Mouse (Mus musculus): ENCODE measurements around the gene Ppm1g. TPM values are rescaled to one million over a fixed set of nuclear protein-coding genes. Genes with fewer than 3 reads are reported as not detected.

The Ppm1g gene
- polyA plus RNA-seq, 1 experiment from 2014 or later, result 76.6 TPM

GRCm38 (mm10) chr5:31201042-31201741, 19.3 kb downstream of the Ppm1g start:
- WGBS (ENCODE audit: missing documents), result 5% methylated on average over 13 of the region's 13 CpGs

GRCm38 (mm10) chr5:31200327-31200768, 20.1 kb downstream of the Ppm1g start:
- Histone ChIP-seq H3K36me3 (ENCODE audit: inconsistent target) (peaks cover 49% of the 10 kb centered on the region), H3K27ac (0 out of 2 replicates have a peak overlapping the region, but pooled peaks have one; percentile 90), H3K4me3 (ENCODE audit: inconsistent target) (no peak overlapping the region), H3K79me2 (ENCODE audit: inconsistent target) (peaks cover 57% of the 10 kb centered on the region)
- WGBS (ENCODE audit: missing documents), result 92% methylated on average over 27 of the region's 27 CpGs

More at GRCm38 (mm10) chr5:31201042-31201741, 19.3 kb downstream of the Ppm1g start:
- Histone ChIP-seq H3K36me3 (ENCODE audit: inconsistent target) (peaks cover 55% of the 10 kb centered on the region), H3K27ac (peak overlapping the region; percentile 90), H3K4me3 (ENCODE audit: inconsistent target) (peak overlapping the region; percentile 89), H3K79me2 (ENCODE audit: inconsistent target) (peaks cover 55% of the 10 kb centered on the region)

- 89% methylated on average over 9 of the region's 9 CpGs for WGBS (ENCODE audit: missing documents)
- peaks cover 49% of the 10 kb centered on the region for H3K36me3 ChIP-seq (ENCODE audit: inconsistent target)
- H3K79me2 ChIP-seq (ENCODE audit: inconsistent target), result peaks cover 60% of the 10 kb centered on the region
- H3K4me3 ChIP-seq (ENCODE audit: inconsistent target), result no peak overlapping the region
- H3K27ac ChIP-seq, result no peak overlapping the region
Observed at GRCm38 (mm10) chr5:31199893-31200292, 20.6 kb downstream of the Ppm1g start.

GRCm38 (mm10) chr5:31199321-31199892, 21.1 kb downstream of the Ppm1g start:
- peaks cover 65% of the 10 kb centered on the region for H3K79me2 ChIP-seq (ENCODE audit: inconsistent target)
- no peak overlapping the region for H3K4me3 ChIP-seq (ENCODE audit: inconsistent target)
- WGBS (ENCODE audit: missing documents), result 90% methylated on average over 19 of the region's 19 CpGs
- H3K36me3 ChIP-seq (ENCODE audit: inconsistent target), result peaks cover 49% of the 10 kb centered on the region
- H3K27ac ChIP-seq, result no peak overlapping the region

GRCm38 (mm10) chr5:31198616-31199320, 21.7 kb downstream of the Ppm1g start:
- H3K36me3 ChIP-seq (ENCODE audit: inconsistent target), result peaks cover 49% of the 10 kb centered on the region
- no peak overlapping the region for H3K4me3 ChIP-seq (ENCODE audit: inconsistent target)
- H3K79me2 ChIP-seq (ENCODE audit: inconsistent target), result peaks cover 71% of the 10 kb centered on the region
- 87% methylated on average over 5 of the region's 5 CpGs for WGBS (ENCODE audit: missing documents)
- H3K27ac ChIP-seq, result no peak overlapping the region

- H3K27ac ChIP-seq, result no peak overlapping the region
- 84% methylated on average over 9 of the region's 9 CpGs for WGBS (ENCODE audit: missing documents)
- H3K79me2 ChIP-seq (ENCODE audit: inconsistent target), result peaks cover 76% of the 10 kb centered on the region
- peaks cover 49% of the 10 kb centered on the region for H3K36me3 ChIP-seq (ENCODE audit: inconsistent target)
- H3K4me3 ChIP-seq (ENCODE audit: inconsistent target), result no peak overlapping the region
Observed at GRCm38 (mm10) chr5:31198170-31198569, 22.3 kb downstream of the Ppm1g start.

- no peak overlapping the region for H3K4me3 ChIP-seq (ENCODE audit: inconsistent target)
- H3K36me3 ChIP-seq (ENCODE audit: inconsistent target), result peaks cover 49% of the 10 kb centered on the region
- 93% methylated on average over 12 of the region's 12 CpGs for WGBS (ENCODE audit: missing documents)
- no peak overlapping the region for H3K27ac ChIP-seq
- peaks cover 79% of the 10 kb centered on the region for H3K79me2 ChIP-seq (ENCODE audit: inconsistent target)
Observed at GRCm38 (mm10) chr5:31197072-31197471, 23.4 kb downstream of the Ppm1g start.

- WGBS (ENCODE audit: missing documents), result 93% methylated on average over 10 of the region's 10 CpGs
- Histone ChIP-seq H3K79me2 (ENCODE audit: inconsistent target) (peaks cover 81% of the 10 kb centered on the region), H3K4me3 (ENCODE audit: inconsistent target) (no peak overlapping the region), H3K27ac (peak overlapping the region; percentile 27), H3K36me3 (ENCODE audit: inconsistent target) (peaks cover 49% of the 10 kb centered on the region)
Observed at GRCm38 (mm10) chr5:31196207-31196606, 24.3 kb downstream of the Ppm1g start.

- no peak overlapping the region for H3K4me3 ChIP-seq (ENCODE audit: inconsistent target)
- peaks cover 54% of the 10 kb centered on the region for H3K36me3 ChIP-seq (ENCODE audit: inconsistent target)
- WGBS (ENCODE audit: missing documents), result 72% methylated on average over 4 of the region's 4 CpGs
- H3K27ac ChIP-seq, result peak overlapping the region; percentile 27
- H3K79me2 ChIP-seq (ENCODE audit: inconsistent target), result peaks cover 75% of the 10 kb centered on the region
Observed at GRCm38 (mm10) chr5:31195671-31196070, 24.8 kb downstream of the Ppm1g start.

- Histone ChIP-seq H3K4me3 (ENCODE audit: inconsistent target) (peak overlapping the region; percentile 99; the same call in 1 of the 2 replicates), H3K36me3 (ENCODE audit: inconsistent target) (peaks cover 59% of the 10 kb centered on the region), H3K79me2 (ENCODE audit: inconsistent target) (peaks cover 66% of the 10 kb centered on the region), H3K27ac (peak overlapping the region; percentile 90)
- WGBS (ENCODE audit: missing documents), result 97% methylated on average over 16 of the region's 16 CpGs
Observed at GRCm38 (mm10) chr5:31194486-31195485, 25.7 kb downstream of the Ppm1g start.

GRCm38 (mm10) chr5:31193631-31194281, 26.7 kb downstream of the Ppm1g start:
- H3K36me3 ChIP-seq (ENCODE audit: inconsistent target), result peaks cover 54% of the 10 kb centered on the region
- 7% methylated on average over 25 of the region's 25 CpGs for WGBS (ENCODE audit: missing documents)

GRCm38 (mm10) chr5:31192939-31193630, 27.4 kb downstream of the Ppm1g start, which contains the start of the genes Snx17 and Eif2b4:
Gene Snx17 (plus strand): TSS chr5:31193227.
Gene Eif2b4 (minus strand): TSS chr5:31193430.
- Histone ChIP-seq H3K36me3 (ENCODE audit: inconsistent target) (peaks cover 48% of the 10 kb centered on the region), H3K4me3 (ENCODE audit: inconsistent target) (peak within 1 kb of the TSS; percentile 99), H3K27ac (peak within 1 kb of the TSS; percentile 90), H3K79me2 (ENCODE audit: inconsistent target) (peaks cover 51% of the 10 kb centered on the region)
- WGBS (ENCODE audit: missing documents), result under 1% methylated on average over 48 of the region's 48 CpGs

More at GRCm38 (mm10) chr5:31193631-31194281, 26.7 kb downstream of the Ppm1g start:
- Histone ChIP-seq H3K27ac (peak overlapping the region; percentile 90), H3K79me2 (ENCODE audit: inconsistent target) (peaks cover 56% of the 10 kb centered on the region), H3K4me3 (ENCODE audit: inconsistent target) (peak overlapping the region; percentile 99)

Data from macrophage (primary cell).